Mouse (Mus musculus) layer of hippocampus, adult 18-20 months (tissue): Measurements from ENCODE around the gene Trappc12. TPM values are rescaled to one million over a fixed set of nuclear protein-coding genes. Genes with fewer than 3 reads are reported as not detected.

Source experiments
- DNase-seq, 2 experiments: peaks; one replicate each; pipeline ENCODE4 v3.0.0; 2022; ENCODE audit warnings: low spot score in 2 of 2
- microRNA-seq, 2 experiments: library from miRNA; unstranded; fragments of <30 nt; microRNA quantifications; one replicate each; pipeline ENCODE4 v1.2.0; 2021
- total RNA-seq, 2 experiments: library from RNA; stranded (reverse); gene quantifications; 2 replicates each; pipeline ENCODE4 v1.2.3; 2021

Trappc12 gene
- total RNA-seq, 2 experiments from 2014 or later = 58.4 to 62.0 TPM

GRCm38 (mm10) chr12:28690730-28691129 lies 59.5 kb downstream of the Trappc12 start:
- DNase-seq = no peak

- DNase-seq = no peak
Observed at GRCm38 (mm10) chr12:28688996-28689395, 61.3 kb downstream of the Trappc12 start.

- no peak for DNase-seq
Observed at GRCm38 (mm10) chr12:28686199-28686879, 63.9 kb downstream of the Trappc12 start.

- DNase-seq = no peak
Observed at GRCm38 (mm10) chr12:28685771-28686170, 64.5 kb downstream of the Trappc12 start.

GRCm38 (mm10) chr12:28684674-28685073 lies 65.6 kb downstream of the Trappc12 start:
- no peak for DNase-seq

GRCm38 (mm10) chr12:28675925-28676209 lies 74.4 kb downstream of the Trappc12 start:
- DNase-seq = no peak

GRCm38 (mm10) chr12:28675121-28675924 lies 74.9 kb downstream of the Trappc12 start, which contains the start of gene Adi1:
TSS of gene Adi1 (plus strand) at chr12:28675231.
- peak; percentile 81 to 89 for DNase-seq

- DNase-seq = no peak
Observed at GRCm38 (mm10) chr12:28674038-28674720, 76.1 kb downstream of the Trappc12 start.

- no peak for DNase-seq
Observed at GRCm38 (mm10) chr12:28667287-28667686, 83.0 kb downstream of the Trappc12 start.

- DNase-seq = no peak
Observed at GRCm38 (mm10) chr12:28666734-28667133, 83.5 kb downstream of the Trappc12 start.

GRCm38 (mm10) chr12:28662628-28663027 lies 87.6 kb downstream of the Trappc12 start:
- DNase-seq = no peak

- peak; percentile 90 to 94 for DNase-seq
Observed at GRCm38 (mm10) chr12:28649141-28650110, 100.8 kb downstream of the Trappc12 start, which contains the start of gene Rnaseh1. TSS of gene Rnaseh1 (plus strand) at chr12:28649602.

Small RNAs within 50 kb of the gene (microRNA-seq; reads per million reads assigned to microRNA genes)
- gene Mir6937 = 0 to 0.98 reads per million in 2 experiments

Other genes with a start within 250 kb of the Trappc12 start
- gene Dcdc2c, start 198.1 kb downstream of the Trappc12 start, total RNA-seq = under 1 TPM; 0.43 to 0.45 TPM
- under 1 TPM; 0.52 to 0.56 TPM for gene Allc, start 167.9 kb downstream of the Trappc12 start, total RNA-seq
- under 1 TPM; 0.46 to 0.94 TPM for gene Colec11, start 127.1 kb downstream of the Trappc12 start, total RNA-seq
- 100 to 1,000 TPM; 303 to 306 TPM for gene Rps7, start 114.5 kb downstream of the Trappc12 start, total RNA-seq
- 10 to 100 TPM; 13.7 to 14.0 TPM for gene Rnaseh1, start 100.9 kb downstream of the Trappc12 start, total RNA-seq
- 10 to 100 TPM; 41.9 to 44.4 TPM for gene Adi1, start 75.2 kb downstream of the Trappc12 start, total RNA-seq
- 10 to 100 TPM; 52.0 to 54.2 TPM for gene Eipr1, start 1.3 kb upstream of the Trappc12 start, total RNA-seq